Mouse (Mus musculus) adrenal gland, postnatal 4 days (tissue): Measurements from ENCODE around the gene Cgnl1. TPM values are rescaled to one million over a fixed set of nuclear protein-coding genes. Genes with fewer than 3 reads are reported as not detected.

ENCODE experiments used
- DNase-seq, 2 experiments: peaks; one replicate each; pipeline ENCODE4 v3.0.0; 2021 to 2022; ENCODE audit warnings: low spot score in 2 of 2, mixed read lengths in 2 of 2
- total RNA-seq, 2 experiments: library from RNA; stranded (reverse); gene quantifications; 2 replicates each; pipeline ENCODE4 v1.2.3; 2021

Gene Cgnl1
- total RNA-seq, 2 experiments from 2014 or later: 49.1 to 68.6 TPM

DNA sequence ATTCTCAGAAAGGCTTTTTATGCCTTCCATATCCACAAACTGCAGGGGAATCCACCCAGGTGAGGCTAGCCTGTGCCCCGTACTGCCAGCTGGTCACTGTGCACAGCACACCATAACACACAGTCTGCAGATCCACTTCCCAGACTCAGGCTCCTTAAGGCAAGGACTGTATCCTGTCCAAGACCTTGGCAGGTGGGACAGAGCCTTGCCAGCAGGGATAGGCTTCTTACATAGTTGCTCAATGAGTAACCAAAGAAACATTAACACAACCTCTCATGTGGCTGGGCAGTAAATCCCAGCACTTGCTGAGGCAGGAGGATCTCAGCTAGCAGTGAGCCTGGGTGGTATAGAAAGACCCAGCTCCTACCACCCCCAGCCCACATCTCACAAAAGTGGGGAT, 3.3 kb downstream of the Cgnl1 start:
- no peak for DNase-seq

GRCm38 (mm10) chr9:71766902-71767301, 4.5 kb downstream of the Cgnl1 start:
- no peak for DNase-seq

DNA sequence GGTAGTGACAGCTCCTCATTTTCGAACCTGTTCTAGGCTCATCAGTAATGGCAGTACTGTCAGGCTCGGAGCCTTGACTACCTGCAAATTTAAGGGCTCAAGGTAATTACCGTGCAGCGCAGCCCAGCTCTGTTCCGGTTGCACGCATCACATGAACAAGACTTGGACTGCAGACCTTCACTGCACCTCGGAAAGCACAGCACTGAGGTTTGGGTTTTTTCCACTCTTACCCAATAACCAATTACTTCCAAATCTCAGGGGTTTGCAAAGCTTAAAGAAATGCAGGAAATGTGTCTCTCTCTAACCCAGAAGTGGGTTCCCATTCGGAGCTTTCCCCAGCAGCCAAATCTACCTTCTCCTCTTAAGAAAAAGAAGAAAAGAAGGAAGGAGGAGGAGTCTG, 5.1 kb downstream of the Cgnl1 start:
- DNase-seq: no peak

- DNase-seq: no peak
These were observed 6.9 kb downstream of the Cgnl1 start for GRCm38 (mm10) chr9:71764551-71764950.

DNA sequence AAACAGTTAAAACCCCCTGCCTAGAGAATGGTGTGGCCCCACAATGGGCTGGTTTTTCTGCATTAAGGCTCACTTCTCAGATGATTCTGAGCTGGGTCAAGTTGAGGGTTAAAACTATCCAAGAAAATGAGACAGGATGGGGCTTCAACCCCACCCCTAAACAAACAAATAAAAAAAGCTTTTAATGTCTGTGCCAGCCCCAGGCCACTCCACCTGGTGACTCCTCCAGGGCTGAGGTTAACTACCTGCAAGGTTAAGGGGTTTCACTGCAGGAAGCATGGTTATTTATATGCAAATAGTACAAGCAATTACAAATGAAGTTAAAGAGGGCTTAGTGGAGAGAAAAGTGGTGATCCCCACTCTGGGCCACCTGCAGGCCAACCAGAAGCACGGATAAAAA, 8.1 kb downstream of the Cgnl1 start:
- DNase-seq: no peak

DNA sequence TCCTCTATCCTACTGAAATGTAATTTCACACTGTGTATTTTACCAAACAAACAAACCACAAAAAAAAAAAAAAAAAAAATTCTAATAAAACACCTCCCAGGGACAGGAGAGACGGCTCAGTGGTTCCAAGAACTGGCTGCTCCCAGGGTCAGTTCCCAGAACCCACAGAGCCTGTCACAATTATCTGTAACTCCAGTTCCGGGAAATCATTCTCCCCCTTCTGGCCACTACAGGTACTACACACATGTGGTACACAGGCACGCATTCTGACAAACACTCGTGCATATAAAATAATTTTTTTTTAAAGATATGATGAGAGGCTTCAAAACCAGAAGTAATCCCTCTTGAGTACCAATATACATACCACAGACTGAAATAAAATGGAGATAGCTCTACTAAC, 9.7 kb downstream of the Cgnl1 start:
- no peak for DNase-seq

GRCm38 (mm10) chr9:71760518-71761141, 10.8 kb downstream of the Cgnl1 start:
- DNase-seq: no peak

DNA sequence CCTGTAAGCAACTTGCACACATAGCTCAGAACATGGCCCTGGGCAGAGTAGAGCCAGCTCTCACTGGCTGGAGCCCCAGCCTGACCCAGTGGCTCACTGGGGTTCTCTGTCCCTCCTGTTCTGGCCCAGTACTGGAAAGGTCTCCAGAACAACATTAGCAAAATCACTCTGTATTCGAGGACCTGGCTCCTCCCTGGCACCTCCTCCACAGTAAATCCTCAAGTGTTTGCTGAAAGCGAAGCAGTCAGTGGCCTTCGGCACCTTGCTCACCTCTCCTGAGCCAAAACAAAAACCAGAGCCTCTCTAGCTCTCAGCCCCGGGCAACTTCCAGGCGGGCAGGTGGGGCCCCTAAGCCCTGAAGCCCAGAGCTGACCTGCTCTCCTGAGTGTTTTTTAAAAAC, 11.5 kb downstream of the Cgnl1 start:
- DNase-seq: no peak

DNA sequence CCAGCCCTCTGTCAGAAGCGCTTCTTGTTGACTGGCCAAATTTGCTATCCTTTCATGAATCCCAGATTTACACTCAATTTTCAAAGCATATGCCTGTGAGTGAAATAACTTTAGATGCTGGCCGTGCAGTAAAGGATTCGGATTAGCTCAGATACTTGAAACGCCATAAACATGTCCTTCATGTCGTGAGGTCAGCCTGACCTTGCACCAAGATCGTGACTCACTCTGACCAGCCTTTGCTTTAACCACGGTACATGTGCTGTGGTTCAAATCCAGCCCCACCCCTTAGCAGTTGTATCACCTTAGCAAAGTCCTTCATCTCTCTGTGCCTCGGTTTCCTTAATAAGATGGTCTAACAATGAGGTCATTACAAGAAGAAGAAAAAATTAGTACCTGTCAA, 14.0 kb downstream of the Cgnl1 start:
- DNase-seq: no peak

GRCm38 (mm10) chr9:71756916-71757315, 14.5 kb downstream of the Cgnl1 start:
- DNase-seq: no peak

DNA sequence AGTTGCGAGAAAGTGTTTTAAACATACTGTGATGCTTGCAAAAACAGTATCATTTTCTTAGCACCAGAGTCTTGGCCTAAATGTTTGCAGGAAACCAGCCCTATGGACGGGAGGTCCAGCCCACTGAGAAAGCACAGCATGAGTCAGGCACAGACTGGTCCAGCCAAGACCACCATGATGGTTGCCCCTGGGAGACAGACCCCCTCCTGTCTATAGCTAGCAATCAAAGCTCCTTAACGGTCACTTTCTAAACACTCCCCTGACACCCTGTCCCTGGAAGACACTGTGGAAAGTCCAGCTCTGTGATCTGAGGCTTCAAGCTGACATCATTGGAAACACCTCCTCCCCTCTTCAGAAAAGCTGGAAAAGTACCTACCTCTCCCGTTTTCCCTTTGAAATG, 17.4 kb downstream of the Cgnl1 start:
- no peak for DNase-seq

DNA sequence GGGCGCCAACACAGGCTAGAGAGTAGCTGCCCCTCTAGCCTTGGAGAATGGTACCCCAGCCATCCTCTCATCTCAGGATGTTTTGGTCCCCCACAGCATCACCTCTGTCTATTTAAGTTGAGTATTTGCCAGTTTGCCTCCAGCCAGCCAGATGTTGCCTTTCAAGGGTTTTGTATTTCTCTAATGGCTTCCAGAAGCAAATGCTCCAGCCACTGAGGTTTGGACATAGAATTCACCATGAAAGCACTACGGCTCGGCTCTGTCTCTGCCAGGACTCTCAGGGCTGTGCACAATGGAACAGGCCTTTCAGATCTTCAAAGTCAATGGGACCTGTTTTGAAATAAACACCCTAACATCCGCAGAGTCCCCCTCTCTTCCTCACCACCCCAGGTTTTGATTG, 17.9 kb downstream of the Cgnl1 start:
- no peak for DNase-seq

DNA sequence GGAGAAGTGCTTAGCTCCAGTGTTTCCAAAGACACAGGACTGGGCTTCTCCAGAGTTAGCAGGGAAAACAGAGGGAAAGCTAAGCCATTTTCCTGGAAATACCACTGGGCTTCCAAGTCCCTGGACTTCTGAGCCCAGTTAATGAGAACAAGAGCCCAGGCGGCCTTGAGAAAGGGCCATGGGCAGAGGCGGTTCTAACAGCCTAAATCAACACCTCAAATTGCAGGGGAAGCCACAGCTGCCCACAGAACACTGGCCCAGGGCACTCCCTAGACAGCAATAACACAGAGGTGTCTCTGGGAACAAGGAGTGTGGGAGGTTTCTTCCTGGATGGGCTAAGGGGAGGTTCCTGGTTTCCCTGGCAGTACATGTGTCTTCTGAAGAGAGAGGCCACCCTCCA, 18.3 kb downstream of the Cgnl1 start:
- DNase-seq: no peak

DNA sequence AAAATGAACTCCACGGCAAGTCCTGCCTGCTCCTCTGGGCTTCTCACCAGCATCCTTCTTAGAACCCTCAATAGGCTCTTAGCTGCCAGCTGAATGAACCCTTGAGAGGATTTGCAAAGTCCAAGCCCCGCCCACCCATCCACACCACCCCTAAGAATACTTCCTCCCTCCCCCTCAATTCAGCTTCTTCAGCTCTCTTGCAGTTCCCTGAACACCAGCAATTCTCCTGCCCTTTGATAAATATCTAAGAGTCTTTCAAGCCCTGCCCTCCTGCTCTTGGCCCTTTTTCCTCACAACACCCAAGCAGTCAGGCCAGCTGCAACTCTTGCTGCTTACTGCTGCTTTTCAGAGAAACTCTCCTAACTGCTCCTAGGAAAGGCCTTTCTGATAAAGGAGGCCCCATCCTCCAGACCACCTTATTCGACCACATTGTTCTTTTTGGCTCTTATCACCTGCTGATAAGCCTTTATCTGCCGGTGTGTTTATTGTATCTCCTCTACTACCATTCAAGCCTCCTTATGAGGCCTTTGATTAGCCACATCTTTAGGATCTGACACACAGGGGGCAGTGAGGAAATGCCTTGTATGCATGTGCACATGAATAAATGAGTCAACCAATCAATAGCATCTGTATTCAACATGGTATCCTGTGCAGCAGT, 21.3 kb downstream of the Cgnl1 start:
- no peak for DNase-seq

DNA sequence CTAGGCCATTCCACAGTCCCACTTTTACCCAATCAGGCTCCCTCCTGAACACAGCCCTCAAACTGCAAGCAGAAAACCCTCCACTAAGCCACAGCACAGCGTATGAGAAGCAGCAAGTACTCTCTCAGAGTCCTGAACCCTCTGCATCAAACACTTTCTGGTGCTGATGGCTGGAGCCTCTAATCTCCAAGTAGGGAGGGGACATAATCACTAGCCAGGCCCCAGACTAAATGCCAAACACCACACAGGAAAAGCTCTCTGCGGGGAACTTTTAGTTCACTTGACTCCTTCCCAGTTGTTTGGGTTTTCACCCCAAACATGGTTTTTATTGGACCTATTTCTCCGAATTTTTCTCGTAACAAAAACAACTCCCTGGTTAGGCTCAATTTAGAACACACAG, 25.0 kb downstream of the Cgnl1 start:
- DNase-seq: no peak

GRCm38 (mm10) chr9:71738081-71738930, 33.1 kb downstream of the Cgnl1 start:
- DNase-seq: no peak

DNA sequence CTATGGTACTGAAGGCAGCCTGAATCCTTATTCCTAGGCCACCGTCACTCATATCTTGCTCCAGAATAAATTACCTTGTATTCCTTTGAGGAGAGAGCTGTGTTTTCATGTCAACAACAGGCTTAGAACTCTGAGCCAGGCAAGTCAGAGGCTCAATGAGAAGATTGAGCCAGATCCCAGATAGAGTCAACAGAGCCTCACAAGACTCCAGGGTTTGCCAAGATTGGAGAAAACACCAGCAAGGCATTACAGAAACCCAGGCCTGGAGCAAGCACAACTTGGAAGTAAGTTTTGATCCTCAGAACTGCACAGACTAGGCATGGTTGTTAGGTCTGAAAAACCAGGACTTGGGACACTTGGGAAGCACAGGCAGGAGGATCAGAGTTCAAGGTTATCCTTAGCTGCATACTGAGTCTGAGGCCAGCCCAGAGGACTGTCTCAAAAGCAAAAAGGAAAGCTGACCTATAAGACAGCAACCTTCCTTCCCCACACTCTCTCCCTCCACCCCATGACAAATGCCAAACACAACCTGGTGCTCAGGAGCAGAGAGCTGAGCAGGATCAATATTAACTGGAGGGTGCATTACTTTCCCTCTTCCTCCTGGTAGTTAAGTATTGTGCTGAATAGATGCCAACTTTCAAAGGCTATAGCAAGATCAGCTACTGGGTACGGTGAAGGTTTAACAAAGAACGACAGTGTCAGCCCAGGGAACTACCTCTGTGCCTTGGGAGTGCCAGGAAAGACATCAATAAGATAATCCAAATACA, 34.0 kb downstream of the Cgnl1 start:
- DNase-seq: no peak

DNA sequence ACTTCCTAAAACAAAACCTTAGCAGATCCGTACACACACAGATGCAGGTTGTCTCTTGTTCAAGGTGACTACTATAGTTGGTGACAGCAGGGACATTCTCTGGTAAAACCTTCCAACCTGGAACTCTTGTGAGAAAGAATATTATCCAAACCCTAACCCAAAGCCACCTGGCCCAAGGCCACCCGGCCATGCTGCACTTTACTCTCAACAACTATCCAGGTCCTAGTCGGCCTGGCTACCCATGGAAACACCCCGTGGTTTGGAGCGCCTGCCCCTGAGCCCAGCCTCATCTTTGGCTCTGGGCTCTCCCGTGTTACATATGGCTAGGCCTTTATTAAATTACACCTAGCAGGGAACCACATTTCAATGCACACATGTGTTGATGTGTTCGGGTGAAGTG, 35.5 kb downstream of the Cgnl1 start:
- DNase-seq: no peak

- DNase-seq: no peak
These were observed 37.8 kb downstream of the Cgnl1 start for GRCm38 (mm10) chr9:71733559-71733958.

- no peak for DNase-seq
These were observed 42.5 kb downstream of the Cgnl1 start for GRCm38 (mm10) chr9:71728822-71729311.

- no peak for DNase-seq
These were observed 44.2 kb downstream of the Cgnl1 start for GRCm38 (mm10) chr9:71727233-71727632.
